Comparison of ENCODE assay signal across 12 mouse cellular contexts in the genomic region with DNA sequence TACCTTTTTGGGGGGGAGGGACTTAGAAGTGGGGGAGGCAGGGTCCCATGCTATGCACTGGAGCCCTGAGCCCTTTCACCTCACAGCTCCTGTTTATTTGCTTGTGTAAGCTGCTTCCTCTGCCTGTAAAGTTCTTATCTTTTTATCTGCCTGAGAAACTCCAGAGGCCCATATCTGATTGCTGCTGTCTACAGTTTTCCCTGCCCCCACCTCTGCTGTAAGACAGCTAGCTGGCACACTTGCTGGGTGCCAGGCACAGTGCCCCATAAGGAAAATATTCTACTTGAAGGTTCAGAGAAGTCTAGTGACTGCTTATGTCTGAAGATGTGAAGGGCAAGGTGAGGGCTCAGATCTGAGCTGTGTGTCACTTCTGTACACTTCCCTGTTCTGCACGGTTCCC. TPM values are rescaled to one million over a fixed set of nuclear protein-coding genes. Genes with fewer than 3 reads are reported as not detected.
A peak's percentile ranks its signal among the peaks of the same experiment; 100 is the strongest.
DNase-seq lines count a peak whose midpoint lies in the region; ATAC-seq and TF ChIP-seq lines count a peak whose summit lies in the region.
"Had no signal": no experiment of that assay in that cellular context is flagged by ENCODE, and none has a peak within 500 bp of the region (broad histone marks: within the 10 kb centered on the region; RNA-seq: fewer than 3 reads in every experiment).

No protein-coding gene starts in this region.

- 91% methylated on average over 1 of the region's 1 CpGs for WGBS in forebrain, embryonic 11.5 days
- 89% methylated on average over 1 of the region's 1 CpGs for WGBS in forebrain, embryonic 14.5 days
- 76% methylated on average over 1 of the region's 1 CpGs for WGBS in lung, embryonic 16.5 days
- 52% methylated on average over 1 of the region's 1 CpGs for WGBS in lung, adult 2 months

- no peak for TF ChIP-seq CTCF in lung, adult 2 months (IDR thresholded peaks at IDR 0.05; ENCODE audit: insufficient read depth, low read length)

- peaks cover 17% of the 10 kb centered on the region for H3K36me3 ChIP-seq in forebrain, embryonic 11.5 days (ENCODE audit: control insufficient read depth, insufficient read depth, low read length)
- peaks cover 55% of the 10 kb centered on the region for H3K36me3 ChIP-seq in forebrain, embryonic 14.5 days (ENCODE audit: control insufficient read depth, insufficient read depth, low read length)
- peaks cover 25% of the 10 kb centered on the region for H3K36me3 ChIP-seq in lung, embryonic 16.5 days (ENCODE audit: control insufficient read depth, insufficient read depth, low read length)

- ATAC-seq in forebrain, embryonic 11.5 days (replicated peaks; ENCODE audit: low FRiP score): no peak
- no peak for ATAC-seq in forebrain, embryonic 14.5 days
- ATAC-seq in lung, embryonic 16.5 days (ENCODE audit: low read depth): 0 out of 2 replicates have a peak, but pooled peaks have one; percentile 9
- ATAC-seq in granulocyte monocyte progenitor cell, adult 5-6 weeks (replicated peaks; ENCODE audit: poor library complexity, severe bottlenecking): peak; percentile 24; the same call in 1 of the 2 replicates

- no peaks in the 10 kb centered on the region for H3K27me3 ChIP-seq in forebrain, embryonic 11.5 days (ENCODE audit: control insufficient read depth, insufficient read depth, low read length)
- H3K27me3 ChIP-seq in forebrain, embryonic 14.5 days (replicated peaks; ENCODE audit: control insufficient read depth, insufficient read depth, low read length): no peaks in the 10 kb centered on the region
- H3K27me3 ChIP-seq in lung, embryonic 16.5 days (ENCODE audit: control insufficient read depth, insufficient read depth, low read depth, low read length): no peaks in the 10 kb centered on the region
- H3K27me3 ChIP-seq: forebrain, embryonic 12.5 days; hindbrain, embryonic 15.5 days had no signal

- no peak for TF ChIP-seq POLR2A in lung, adult 2 months (IDR thresholded peaks at IDR 0.05; ENCODE audit: borderline replicate concordance, extremely low read depth, low read depth, low read length)

- no peaks in the 10 kb centered on the region for H3K4me1 ChIP-seq in forebrain, embryonic 11.5 days (replicated peaks; ENCODE audit: control insufficient read depth, insufficient read depth, low read length)
- H3K4me1 ChIP-seq in forebrain, embryonic 14.5 days (ENCODE audit: control insufficient read depth, insufficient read depth, low read length): no peaks in the 10 kb centered on the region
- no peaks in the 10 kb centered on the region for H3K4me1 ChIP-seq in lung, embryonic 16.5 days (replicated peaks; ENCODE audit: control insufficient read depth, insufficient read depth, low read length)
- H3K4me1 ChIP-seq in lung, adult 2 months (ENCODE audit: control insufficient read depth, insufficient read depth, low read length): no peaks in the 10 kb centered on the region; the same call in 1 of the 2 replicates
- H3K4me1 ChIP-seq: forebrain, embryonic 12.5 days; hindbrain, embryonic 15.5 days; midbrain, embryonic 10.5 days had no signal

- H3K9ac ChIP-seq in forebrain, embryonic 11.5 days (ENCODE audit: low read length): no peak overlapping the region
- H3K9ac ChIP-seq in forebrain, embryonic 14.5 days (ENCODE audit: low read length): no peak overlapping the region
- no peak overlapping the region for H3K9ac ChIP-seq in lung, embryonic 16.5 days (ENCODE audit: low read length)
- H3K9ac ChIP-seq: forebrain, embryonic 12.5 days; hindbrain, embryonic 15.5 days; lung, embryonic 14.5 days had no signal

- no peaks in the 10 kb centered on the region for H3K9me3 ChIP-seq in forebrain, embryonic 11.5 days (ENCODE audit: control insufficient read depth, low read length)
- H3K9me3 ChIP-seq in forebrain, embryonic 14.5 days (replicated peaks; ENCODE audit: control insufficient read depth, low read length): no peaks in the 10 kb centered on the region
- no peaks in the 10 kb centered on the region; the same call in 1 of the 2 replicates for H3K9me3 ChIP-seq in lung, embryonic 16.5 days (ENCODE audit: control insufficient read depth, low read length)
- H3K9me3 ChIP-seq: hindbrain, embryonic 15.5 days had no signal

- no peak overlapping the region for H3K4me2 ChIP-seq in forebrain, embryonic 11.5 days (ENCODE audit: low read depth, low read length, severe bottlenecking)
- H3K4me2 ChIP-seq in forebrain, embryonic 14.5 days (ENCODE audit: low read length): no peak overlapping the region
- H3K4me2 ChIP-seq in lung, embryonic 16.5 days (ENCODE audit: low read depth, low read length): no peak overlapping the region
- H3K4me2 ChIP-seq: forebrain, embryonic 12.5 days; hindbrain, embryonic 15.5 days; lung, embryonic 14.5 days had no signal

- no peak overlapping the region for H3K4me3 ChIP-seq in forebrain, embryonic 11.5 days (ENCODE audit: low read depth, low read length)
- H3K4me3 ChIP-seq in forebrain, embryonic 14.5 days (ENCODE audit: low read depth, low read length): no peak overlapping the region
- H3K4me3 ChIP-seq in lung, embryonic 16.5 days (ENCODE audit: low read length): no peak overlapping the region
- no peak overlapping the region for H3K4me3 ChIP-seq in lung, adult 2 months (replicated peaks; ENCODE audit: extremely low read depth, low read depth, low read length)
- H3K4me3 ChIP-seq: forebrain, embryonic 12.5 days; hindbrain, embryonic 15.5 days; midbrain, embryonic 10.5 days had no signal

- no peak overlapping the region for H3K27ac ChIP-seq in forebrain, embryonic 11.5 days (ENCODE audit: low read depth, low read length)
- no peak overlapping the region for H3K27ac ChIP-seq in forebrain, embryonic 14.5 days (ENCODE audit: low read depth, low read length)
- no peak overlapping the region for H3K27ac ChIP-seq in lung, embryonic 16.5 days (ENCODE audit: low read length)
- H3K27ac ChIP-seq: forebrain, embryonic 12.5 days; hindbrain, embryonic 15.5 days; midbrain, embryonic 10.5 days had no signal

- peak; percentile 35 for DNase-seq in forebrain, embryonic 11.5 days (ENCODE audit: low spot score)
- no peak for DNase-seq in forebrain, embryonic 14.5 days (ENCODE audit: low spot score)
- DNase-seq in lung, adult 2 months: no peak
- peak; percentile 59 for DNase-seq in thymus, postnatal 0 days (ENCODE audit: low spot score)
- DNase-seq in heart, adult 9 months (ENCODE audit: low spot score in 2 of 2): no peak
- DNase-seq in embryo, embryonic 11 days: no peak

RNA-seq across cellular contexts. Expression of gene Pik3ip1, which starts 16.9 kb away (rescaled TPM):
- polyA plus RNA-seq in forebrain, embryonic 11.5 days (2014; fragmentation: Nextera tagmentation; extraction: Ambion mirVana): 9.7 and 10.6 TPM in 2 replicates
- 27.8 TPM in 2 replicates for polyA plus RNA-seq in forebrain, embryonic 14.5 days (2014; fragmentation: Nextera tagmentation; extraction: Ambion mirVana)
- polyA plus RNA-seq in lung, embryonic 16.5 days (2015; fragmentation: Nextera tagmentation; extraction: Ambion mirVana): 11.8 and 12.0 TPM in 2 replicates
- 23.2 and 38.3 TPM in 2 replicates for polyA plus RNA-seq in lung, adult 2 months (2012; rRNA removed)
- 30.2 and 35.9 TPM in 2 replicates for total RNA-seq in granulocyte monocyte progenitor cell, adult 5-6 weeks (2014; fragmentation: Nextera tagmentation)
- total RNA-seq in granulocyte monocyte progenitor cell, adult 5-6 weeks (2017): 44.8 and 63.1 TPM in 2 replicates
- polyA plus RNA-seq in thymus, postnatal 0 days (2015; fragmentation: Nextera tagmentation; extraction: Ambion mirVana): 90.2 and 94.4 TPM in 2 replicates

RNA-seq across cellular contexts. Expression of gene Patz1, which starts 24.6 kb away (rescaled TPM):
- polyA plus RNA-seq in forebrain, embryonic 11.5 days (2014; fragmentation: Nextera tagmentation; extraction: Ambion mirVana): 130 and 131 TPM in 2 replicates
- 61.7 and 62.0 TPM in 2 replicates for polyA plus RNA-seq in forebrain, embryonic 14.5 days (2014; fragmentation: Nextera tagmentation; extraction: Ambion mirVana)
- polyA plus RNA-seq in lung, embryonic 16.5 days (2015; fragmentation: Nextera tagmentation; extraction: Ambion mirVana): 41.2 and 41.4 TPM in 2 replicates
- polyA plus RNA-seq in lung, adult 2 months (2012; rRNA removed): 40.3 and 50.9 TPM in 2 replicates
- 98.0 and 105 TPM in 2 replicates for total RNA-seq in granulocyte monocyte progenitor cell, adult 5-6 weeks (2014; fragmentation: Nextera tagmentation)
- total RNA-seq in granulocyte monocyte progenitor cell, adult 5-6 weeks (2017): 65.0 and 73.9 TPM in 2 replicates
- polyA plus RNA-seq in thymus, postnatal 0 days (2015; fragmentation: Nextera tagmentation; extraction: Ambion mirVana): 87.6 and 91.1 TPM in 2 replicates

RNA-seq across cellular contexts. Expression of gene Drg1, which starts 47.1 kb away (rescaled TPM):
- 289 and 299 TPM in 2 replicates for polyA plus RNA-seq in forebrain, embryonic 11.5 days (2014; fragmentation: Nextera tagmentation; extraction: Ambion mirVana)
- 274 and 283 TPM in 2 replicates for polyA plus RNA-seq in forebrain, embryonic 14.5 days (2014; fragmentation: Nextera tagmentation; extraction: Ambion mirVana)
- polyA plus RNA-seq in lung, embryonic 16.5 days (2015; fragmentation: Nextera tagmentation; extraction: Ambion mirVana): 232 TPM in 2 replicates
- 20.1 and 21.5 TPM in 2 replicates for polyA plus RNA-seq in lung, adult 2 months (2012; rRNA removed)
- total RNA-seq in granulocyte monocyte progenitor cell, adult 5-6 weeks (2014; fragmentation: Nextera tagmentation): 132 and 172 TPM in 2 replicates
- 229 and 265 TPM in 2 replicates for total RNA-seq in granulocyte monocyte progenitor cell, adult 5-6 weeks (2017)
- polyA plus RNA-seq in thymus, postnatal 0 days (2015; fragmentation: Nextera tagmentation; extraction: Ambion mirVana): 246 and 250 TPM in 2 replicates

Comparison
In these comparisons a context has a peak if more than half of its experiments do, and no peak if none do; other contexts are left out.
1. DNase-seq: peak in forebrain, embryonic 11.5 days (single experiment) and thymus, postnatal 0 days (single experiment); none in forebrain, embryonic 14.5 days (single experiment), lung, adult 2 months (single experiment), heart, adult 9 months (0 of 2) and embryo, embryonic 11 days (single experiment).
2. RNA of gene Drg1, which starts 47.1 kb away (polyA plus RNA-seq): 289 to 299 TPM in forebrain, embryonic 11.5 days, 274 to 283 TPM in forebrain, embryonic 14.5 days, 246 to 250 TPM in thymus, postnatal 0 days and 232 TPM in lung, embryonic 16.5 days; 20.1 to 21.5 TPM in lung, adult 2 months; every median in the first group is over 10 times any median in the second.
3. ATAC-seq: peak in lung, embryonic 16.5 days (single experiment) and granulocyte monocyte progenitor cell, adult 5-6 weeks (single experiment); none in forebrain, embryonic 11.5 days (single experiment) and forebrain, embryonic 14.5 days (single experiment).